Mouse (Mus musculus) hematopoietic multipotent progenitor cell, adult 10-12 weeks (in vitro differentiated cells): ENCODE measurements around the gene Trim75. TPM values are rescaled to one million over a fixed set of nuclear protein-coding genes. Genes with fewer than 3 reads are reported as not detected.

ENCODE experiments used
- polyA plus RNA-seq: library from polyadenylated mRNA; stranded (reverse); fragments of >175 nt; gene quantifications from 2 replicates; pipeline ENCODE4 v1.2.3, GENCODE M21; 2012; ENCODE audit warnings: low replicate concordance

Gene Trim75
- polyA plus RNA-seq, result not detected in 2 replicates

GRCm38 (mm10) chr8:64987731-64988130, at the start of gene Trim75:
Gene Trim75, minus strand, starts transcription at chr8:64987831.

GRCm38 (mm10) chr8:65037117-65037533, 49.5 kb upstream of the Trim75 start, which contains the start of gene Apela:
Gene Apela, minus strand, starts transcription at chr8:65037336.

GRCm38 (mm10) chr8:65018423-65018822, 30.8 kb upstream of the Trim75 start, which contains the start of the genes Trim61 and Trim60:
Gene Trim61, minus strand, starts transcription at chr8:65018523.
Gene Trim60, minus strand, starts transcription at chr8:65018584.

GRCm38 (mm10) chr8:64946820-64947697, 40.6 kb downstream of the Trim75 start, which contains the start of gene Tmem192:
Gene Tmem192, plus strand, starts transcription at chr8:64947185.

Other genes with a start within 250 kb of the Trim75 start
- 4.5 and 4.7 TPM in 2 replicates for gene Klhl2, start 137.8 kb downstream of the Trim75 start, polyA plus RNA-seq
- gene Tmem192, start 40.6 kb downstream of the Trim75 start, polyA plus RNA-seq, result 54.8 and 97.1 TPM in 2 replicates
- gene Trim61, start 30.7 kb upstream of the Trim75 start, polyA plus RNA-seq, result not detected in 2 replicates
- not detected in 2 replicates for gene Trim60, start 30.8 kb upstream of the Trim75 start, polyA plus RNA-seq
- gene Apela, start 49.5 kb upstream of the Trim75 start, polyA plus RNA-seq, result not detected in 2 replicates
- gene Gm10663, start 87.2 kb upstream of the Trim75 start, polyA plus RNA-seq, result not detected in 2 replicates
- gene BC030870, start 141.7 kb upstream of the Trim75 start, polyA plus RNA-seq, result not detected in 2 replicates